Mouse (Mus musculus) liver, embryonic 16.5 days (tissue): Measurements from ENCODE around the gene Tfeb. TPM values are rescaled to one million over a fixed set of nuclear protein-coding genes. Genes with fewer than 3 reads are reported as not detected.

Experiments
- ATAC-seq: fragments of 200-750 bp; cut with Nextera tagmentation; 2 replicates; pipeline ENCODE4 v1.8.0; 2017; ENCODE audit warnings: low read depth, mild to moderate bottlenecking, moderate number of reproducible peaks, moderate library complexity
- H3K27ac ChIP-seq: fragments of 300-500 bp; sonication (generic); 2 replicates; pipeline ENCODE4 v1.5.1; 2014; ENCODE audit warnings: mild to moderate bottlenecking, low read length
- H3K27me3 ChIP-seq: fragments of 300-500 bp; sonication (generic); 2 replicates; pipeline ENCODE4 v1.6.1; 2014; ENCODE audit warnings: low read depth, low read length, mixed read lengths; ENCODE audit not compliant: control insufficient read depth, insufficient read depth
- H3K36me3 ChIP-seq: fragments of 300-500 bp; sonication (generic); 2 replicates; pipeline ENCODE4 v1.6.1; 2014; ENCODE audit warnings: mild to moderate bottlenecking; ENCODE audit not compliant: control insufficient read depth, insufficient read depth
- H3K4me1 ChIP-seq: fragments of 300-500 bp; sonication (generic); 2 replicates; pipeline ENCODE4 v1.6.1; 2014; ENCODE audit warnings: low read depth, low read length, mixed read lengths; ENCODE audit not compliant: control insufficient read depth
- H3K4me2 ChIP-seq: fragments of 300-500 bp; sonication (generic); 2 replicates; pipeline ENCODE4 v1.6.1; 2014; ENCODE audit warnings: low read depth, low read length, mixed read lengths
- H3K4me3 ChIP-seq: fragments of 300-500 bp; sonication (generic); 2 replicates; pipeline ENCODE4 v1.5.1; 2014; ENCODE audit warnings: low read depth, mild to moderate bottlenecking, low read length
- H3K9ac ChIP-seq: fragments of 300-500 bp; sonication (generic); 2 replicates; pipeline ENCODE4 v1.6.1; 2014; ENCODE audit warnings: low read depth, low read length
- H3K9me3 ChIP-seq: fragments of 300-500 bp; sonication (generic); replicated peaks from 2 replicates; pipeline ENCODE4 v1.6.1; 2016; ENCODE audit warnings: low read length; ENCODE audit not compliant: control insufficient read depth
- WGBS: fragments of 180-500 bp; shearing (Covaris S2); extraction: QIAGEN DNeasy Blood & Tissue Kit; methylation state at CpG from one replicate; pipeline ENCODE4 v1.1.7; 2014; ENCODE audit not compliant: insufficient replicate concordance; 5-methylcytosine and 5-hydroxymethylcytosine counted together
- polyA plus RNA-seq: library from polyadenylated mRNA; unstranded; fragments of >200 nt; fragmentation: Nextera tagmentation; extraction: Ambion mirVana; gene quantifications from 2 replicates; pipeline ENCODE4 v1.2.1, GENCODE M21; 2015

Tfeb gene
- 5.5 and 5.9 TPM in 2 replicates for polyA plus RNA-seq

DNA sequence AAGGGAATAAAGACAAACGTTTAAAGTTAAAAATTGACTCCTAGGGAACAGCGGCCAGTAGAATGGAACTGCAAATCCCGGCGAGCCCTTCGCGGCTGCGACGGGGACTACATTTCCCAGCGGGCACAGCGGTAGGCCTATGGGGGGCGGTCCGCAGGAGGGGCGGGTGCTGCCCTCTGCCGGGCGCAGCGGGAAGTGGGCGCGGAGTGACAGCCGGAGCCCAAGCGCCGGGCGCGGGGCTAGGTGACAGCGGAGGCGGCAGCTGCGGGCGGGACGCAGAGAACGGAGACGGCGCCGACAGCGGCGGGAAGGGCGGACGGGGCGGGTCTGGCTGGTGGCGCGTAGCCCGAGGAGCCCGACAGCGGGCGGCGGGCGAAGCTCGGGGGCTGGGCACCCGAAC, at the start of gene Tfeb:
TSS of gene Tfeb (plus strand) at position 175 of the 400 bp plus-strand sequence.
- H3K27ac ChIP-seq, result peak within 1 kb of the TSS; percentile 82
- peak; percentile 80 for ATAC-seq
- no peaks in the 10 kb centered on the region for H3K9me3 ChIP-seq
- peak within 1 kb of the TSS; percentile 99 for H3K4me2 ChIP-seq
- H3K36me3 ChIP-seq, result no peaks in the 10 kb centered on the region
- peaks cover 18% of the 10 kb centered on the region for H3K4me1 ChIP-seq
- H3K4me3 ChIP-seq, result peak within 1 kb of the TSS; percentile 77
- peaks cover 18% of the 10 kb centered on the region for H3K27me3 ChIP-seq
- under 1% methylated on average over 47 of the region's 47 CpGs for WGBS
- H3K9ac ChIP-seq, result peak within 1 kb of the TSS; percentile 73

GRCm38 (mm10) chr17:47687409-47688343, 49.2 kb upstream of the Tfeb start:
- H3K4me3 ChIP-seq, result peak overlapping the region; percentile 83
- H3K4me2 ChIP-seq, result peak overlapping the region; percentile 95
- no peaks in the 10 kb centered on the region for H3K9me3 ChIP-seq
- H3K36me3 ChIP-seq, result peaks cover 3% of the 10 kb centered on the region; the same call in 1 of the 2 replicates
- H3K27me3 ChIP-seq, result no peaks in the 10 kb centered on the region
- WGBS, result under 1% methylated on average over 70 of the region's 70 CpGs
- peak; percentile 86 for ATAC-seq
- peak overlapping the region; percentile 79 for H3K27ac ChIP-seq
- peaks cover 21% of the 10 kb centered on the region for H3K4me1 ChIP-seq
- peak overlapping the region; percentile 77 for H3K9ac ChIP-seq

DNA sequence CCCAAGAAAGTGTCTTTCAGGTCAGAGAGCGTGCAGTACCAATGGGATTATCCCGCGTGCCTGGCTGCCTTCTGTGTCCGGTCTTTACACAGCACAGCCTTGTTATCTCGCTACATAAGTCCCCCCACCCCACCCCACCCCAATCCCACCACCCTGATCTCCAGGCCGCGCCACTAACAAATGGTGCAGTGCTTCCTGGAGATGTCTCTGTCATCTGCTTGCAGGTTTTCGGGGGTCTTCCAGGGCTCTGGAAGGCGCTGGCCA, 48.6 kb upstream of the Tfeb start, which contains the start of gene Tomm6:
TSS of gene Tomm6 (minus strand) at position 43 of the 264 bp plus-strand sequence.
- H3K27ac ChIP-seq, result peak within 1 kb of the TSS; percentile 79
- H3K4me2 ChIP-seq, result peak within 1 kb of the TSS; percentile 95
- H3K4me1 ChIP-seq, result peaks cover 21% of the 10 kb centered on the region
- no peaks in the 10 kb centered on the region for H3K27me3 ChIP-seq
- no peaks in the 10 kb centered on the region for H3K9me3 ChIP-seq
- WGBS, result 0% methylated on average over 9 of the region's 9 CpGs
- H3K9ac ChIP-seq, result peak within 1 kb of the TSS; percentile 77
- ATAC-seq, result no peak
- H3K36me3 ChIP-seq, result peaks cover 3% of the 10 kb centered on the region; the same call in 1 of the 2 replicates
- H3K4me3 ChIP-seq, result peak within 1 kb of the TSS; percentile 83

- peak within 1 kb of the TSS; percentile 83 for H3K4me3 ChIP-seq
- peaks cover 3% of the 10 kb centered on the region; the same call in 1 of the 2 replicates for H3K36me3 ChIP-seq
- H3K9ac ChIP-seq, result peak within 1 kb of the TSS; percentile 77
- H3K4me1 ChIP-seq, result peaks cover 23% of the 10 kb centered on the region
- 1% methylated on average over 58 of the region's 58 CpGs for WGBS
- peak; percentile 57 for ATAC-seq
- H3K27me3 ChIP-seq, result no peaks in the 10 kb centered on the region; the same call in 1 of the 2 replicates
- H3K27ac ChIP-seq, result peak within 1 kb of the TSS; percentile 79
- H3K4me2 ChIP-seq, result peak within 1 kb of the TSS; percentile 95
- H3K9me3 ChIP-seq, result no peaks in the 10 kb centered on the region
Measured at GRCm38 (mm10) chr17:47688608-47689575, 47.9 kb upstream of the Tfeb start, which contains the start of gene Frs3. Gene Frs3 (plus strand): TSS chr17:47689030.

GRCm38 (mm10) chr17:47689894-47690293, 46.9 kb upstream of the Tfeb start:
- Histone ChIP-seq H3K27me3 (peaks cover 2% of the 10 kb centered on the region), H3K9ac (no peak overlapping the region), H3K4me2 (no peak overlapping the region), H3K4me1 (peaks cover 30% of the 10 kb centered on the region), H3K9me3 (no peaks in the 10 kb centered on the region), H3K27ac (no peak overlapping the region), H3K36me3 (no peaks in the 10 kb centered on the region), H3K4me3 (no peak overlapping the region)
- no peak for ATAC-seq
- WGBS, result 76% methylated on average over 8 of the region's 8 CpGs

GRCm38 (mm10) chr17:47691650-47692049, 45.2 kb upstream of the Tfeb start:
- no peak overlapping the region for H3K27ac ChIP-seq
- H3K27me3 ChIP-seq, result peaks cover 13% of the 10 kb centered on the region
- no peaks in the 10 kb centered on the region for H3K36me3 ChIP-seq
- H3K4me3 ChIP-seq, result no peak overlapping the region
- H3K4me1 ChIP-seq, result peaks cover 34% of the 10 kb centered on the region
- no peaks in the 10 kb centered on the region for H3K9me3 ChIP-seq
- no peak overlapping the region for H3K4me2 ChIP-seq
- 82% methylated on average over 3 of the region's 3 CpGs for WGBS
- no peak overlapping the region for H3K9ac ChIP-seq
- no peak for ATAC-seq

DNA sequence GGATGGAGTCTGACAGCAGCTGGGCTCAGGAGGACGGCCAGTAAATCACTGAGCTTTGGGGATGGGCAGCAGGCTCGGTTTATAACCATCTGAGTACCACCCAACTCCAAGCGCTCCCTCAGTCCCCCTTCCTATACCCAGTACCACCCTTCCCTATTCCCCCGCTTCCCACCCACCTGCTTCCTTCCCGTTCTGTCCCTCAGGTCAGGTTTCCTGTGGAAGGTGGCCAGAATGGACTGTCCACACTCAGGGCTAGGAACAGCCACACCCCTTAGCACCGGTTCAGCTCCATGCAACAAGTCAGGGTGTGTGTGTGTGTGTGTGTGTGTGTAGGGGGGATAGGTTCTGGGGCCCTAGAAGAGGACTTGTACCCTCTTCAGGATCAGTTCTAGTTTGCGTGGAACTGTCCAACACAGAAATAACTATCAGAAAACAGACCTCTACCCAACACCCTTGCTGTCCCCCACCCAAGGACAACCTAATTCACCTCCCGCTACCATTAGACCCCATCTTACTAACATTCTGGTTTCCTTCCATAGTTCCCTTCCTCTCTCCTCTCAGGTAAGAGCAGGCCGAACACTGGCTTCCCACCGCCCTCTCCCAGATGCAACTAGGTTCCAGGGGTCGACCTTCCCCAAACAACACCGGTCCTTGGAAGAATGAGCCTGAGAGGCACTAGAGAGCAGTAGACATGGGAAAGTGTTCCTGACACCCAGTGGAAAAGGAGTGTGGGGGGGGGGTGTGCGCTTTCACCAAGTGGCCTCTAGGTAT, 43.0 kb upstream of the Tfeb start:
- peaks cover 17% of the 10 kb centered on the region for H3K27me3 ChIP-seq
- H3K36me3 ChIP-seq, result no peaks in the 10 kb centered on the region
- no peak overlapping the region; the same call in 1 of the 2 replicates for H3K27ac ChIP-seq
- peaks cover 22% of the 10 kb centered on the region for H3K4me1 ChIP-seq
- peak overlapping the region; percentile 70 for H3K4me3 ChIP-seq
- H3K4me2 ChIP-seq, result peak overlapping the region; percentile 90
- ATAC-seq, result no peak
- H3K9me3 ChIP-seq, result no peaks in the 10 kb centered on the region
- WGBS, result 47% methylated on average over 13 of the region's 13 CpGs
- peak overlapping the region; percentile 51 for H3K9ac ChIP-seq

DNA sequence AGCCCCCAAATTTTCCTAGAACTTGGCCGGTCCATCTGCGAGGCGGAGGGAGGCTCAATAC, 42.6 kb upstream of the Tfeb start, which contains the start of gene Gm21981:
TSS of gene Gm21981 (minus strand) at position 14 of the 61 bp plus-strand sequence.
- 2% methylated on average over 3 of the region's 3 CpGs for WGBS

More for the DNA sequence above, 42.6 kb upstream of the Tfeb start, which contains the start of gene Gm21981:
- H3K4me3 ChIP-seq, result peak within 1 kb of the TSS; percentile 70
- H3K36me3 ChIP-seq, result no peaks in the 10 kb centered on the region
- H3K9ac ChIP-seq, result peak within 1 kb of the TSS; percentile 65
- H3K27me3 ChIP-seq, result peaks cover 17% of the 10 kb centered on the region
- peak within 1 kb of the TSS; percentile 90 for H3K4me2 ChIP-seq
- no peak for ATAC-seq
- H3K27ac ChIP-seq, result peak within 1 kb of the TSS; percentile 60
- peaks cover 18% of the 10 kb centered on the region for H3K4me1 ChIP-seq
- H3K9me3 ChIP-seq, result no peaks in the 10 kb centered on the region
